Mouse (Mus musculus): ENCODE results near the gene Upp2.

Upp2 gene

GRCm38 (mm10) chr2:58773833-58774232, 206.7 kb downstream of the Upp2 start:
- no peak for DNase-seq

DNA sequence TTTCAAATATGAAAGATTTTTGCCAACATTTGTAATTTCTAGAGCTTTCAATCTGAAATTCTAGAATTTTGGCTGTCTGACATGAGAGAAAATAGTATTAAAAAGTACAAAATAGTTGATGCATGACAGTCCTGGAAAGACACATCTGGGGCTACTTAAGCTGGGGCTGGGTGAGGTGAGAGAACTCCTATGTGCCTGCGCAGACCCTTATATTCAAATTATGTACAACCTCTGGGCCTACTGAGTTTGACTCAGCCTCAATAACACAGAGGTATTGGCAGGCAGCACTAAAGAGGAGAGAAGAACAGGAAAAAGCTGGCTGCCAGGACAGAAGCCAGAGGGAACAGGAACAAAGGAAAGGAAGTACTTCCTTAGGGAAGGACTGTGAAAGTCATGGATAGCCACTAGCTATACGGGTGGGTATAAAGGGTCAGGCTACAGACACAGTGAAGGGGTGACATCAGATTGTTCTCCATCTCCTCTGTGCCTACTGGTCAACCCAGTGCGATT, 211.9 kb downstream of the Upp2 start:
- DNase-seq, result no peak

DNA sequence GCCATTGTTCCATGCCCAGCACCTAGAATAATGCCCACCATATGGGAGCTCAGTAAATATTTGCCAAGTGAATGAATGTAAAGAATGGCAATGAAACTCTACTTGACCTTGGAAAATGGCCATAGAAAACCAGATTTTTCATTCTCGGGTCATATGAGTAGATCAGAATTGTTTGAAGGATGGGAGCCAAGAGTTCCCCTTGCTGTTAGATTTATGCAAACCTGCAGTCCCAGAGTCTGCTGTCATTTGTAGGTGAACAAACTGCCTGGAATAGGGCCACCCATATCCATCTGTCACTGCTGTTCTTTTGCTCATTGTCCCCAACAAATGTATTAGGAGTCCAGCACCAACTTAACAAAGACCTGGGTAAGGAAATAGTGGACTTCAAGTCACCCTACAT, 216.4 kb downstream of the Upp2 start:
- no peak for DNase-seq

GRCm38 (mm10) chr2:58786177-58786576, 219.1 kb downstream of the Upp2 start:
- DNase-seq, result no peak

- no peak for DNase-seq
Observed at GRCm38 (mm10) chr2:58786681-58787080, 219.6 kb downstream of the Upp2 start.

DNA sequence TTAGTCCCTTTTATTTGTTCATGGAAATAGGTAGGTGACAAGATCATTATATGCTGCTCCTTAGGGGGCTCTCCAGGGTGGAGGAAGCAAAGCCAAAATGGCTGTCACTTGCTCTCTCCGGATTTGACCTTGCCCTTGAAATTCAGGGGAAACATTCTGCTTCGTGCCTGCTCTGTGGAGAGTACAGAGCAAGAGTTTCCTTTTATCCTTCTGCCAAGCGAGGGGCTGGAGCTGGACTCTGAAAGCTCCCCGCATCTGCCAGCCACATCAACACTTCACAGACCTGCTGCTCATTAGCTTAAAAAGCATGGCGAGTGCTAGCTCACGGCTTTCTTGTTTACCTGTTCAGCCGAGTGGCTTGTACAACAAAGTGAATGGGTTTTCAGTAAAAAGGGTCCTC, 220.3 kb downstream of the Upp2 start:
- no peak for DNase-seq

- DNase-seq, result no peak
Observed at GRCm38 (mm10) chr2:58789934-58790333, 222.8 kb downstream of the Upp2 start.

DNA sequence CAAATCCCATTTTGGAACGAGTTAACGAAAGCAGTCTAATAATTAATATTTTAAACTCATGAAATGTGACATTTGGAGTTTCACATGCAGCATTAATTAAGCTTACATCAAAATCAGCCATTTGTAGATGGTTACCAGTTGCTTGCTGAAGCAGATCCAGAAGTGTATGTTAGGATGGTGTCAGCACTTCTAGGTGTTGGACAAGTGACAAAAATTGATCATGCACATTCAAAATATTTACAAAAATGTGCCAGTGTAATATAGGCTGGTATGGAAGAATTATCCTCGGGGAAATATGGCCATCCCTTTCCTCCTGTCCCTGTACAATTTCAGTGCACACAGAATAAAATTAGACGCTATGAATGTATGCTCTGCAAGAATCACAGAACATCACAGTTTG, 223.3 kb downstream of the Upp2 start:
- no peak for DNase-seq

GRCm38 (mm10) chr2:58794489-58794888, 227.4 kb downstream of the Upp2 start:
- DNase-seq, result no peak

DNA sequence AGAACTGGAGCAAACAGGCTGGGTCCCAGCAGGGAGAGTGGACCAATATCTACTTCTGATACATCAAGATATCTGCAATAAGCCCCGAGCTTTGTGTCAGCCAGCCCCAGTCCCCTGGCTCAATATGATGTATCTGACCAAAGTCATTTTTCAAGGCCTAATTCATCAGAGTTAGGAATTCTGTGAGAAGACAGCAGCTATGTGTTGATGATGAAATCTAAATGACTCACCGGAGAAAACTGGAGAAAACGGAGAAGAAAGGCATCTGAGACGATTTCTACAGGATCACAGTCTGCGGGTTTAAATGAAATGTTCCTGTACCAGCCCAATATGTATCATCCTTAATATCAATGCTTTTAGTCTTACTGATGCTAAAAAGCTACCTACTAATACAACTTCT, 228.3 kb downstream of the Upp2 start:
- no peak for DNase-seq

DNA sequence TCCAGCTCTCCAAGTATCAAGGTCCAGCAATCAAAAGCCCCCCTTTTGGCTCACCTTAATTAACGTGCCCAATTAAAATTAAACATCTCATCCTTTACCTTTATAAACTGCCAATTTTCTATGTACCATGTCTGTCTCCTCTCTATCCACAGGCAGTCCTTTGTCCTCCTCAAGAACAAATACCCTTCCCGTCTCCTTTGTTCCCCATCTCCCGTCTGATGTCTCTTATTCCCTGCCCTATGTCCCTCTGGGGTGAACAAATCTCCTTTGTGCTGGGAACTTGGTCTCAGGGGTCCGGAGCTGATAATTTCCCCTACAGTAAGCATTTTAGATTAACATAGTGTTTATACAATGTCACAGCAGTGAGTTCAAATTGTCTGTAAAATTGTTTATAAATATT, 230.4 kb downstream of the Upp2 start:
- DNase-seq, result no peak

GRCm38 (mm10) chr2:58799126-58799525, 232.0 kb downstream of the Upp2 start:
- DNase-seq, result no peak

DNA sequence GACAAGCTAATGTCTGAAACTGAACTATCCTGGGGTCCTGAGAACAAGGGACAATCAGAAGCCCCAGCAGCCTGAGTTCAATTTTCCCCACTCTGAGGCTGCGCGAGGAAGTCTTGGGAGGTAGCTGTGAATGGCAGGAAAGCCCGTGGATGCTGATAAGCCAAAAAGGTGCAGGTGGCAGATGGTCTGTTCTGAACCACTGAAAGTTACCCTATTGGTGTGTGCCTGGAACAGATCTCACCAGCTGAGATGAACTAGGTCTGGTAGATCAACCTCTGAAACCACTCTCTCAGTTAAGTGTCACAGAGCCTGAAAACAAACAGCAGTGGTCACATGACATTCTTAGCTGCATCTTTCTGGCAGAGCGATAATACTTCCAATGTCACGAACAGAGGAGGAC, 232.5 kb downstream of the Upp2 start:
- no peak for DNase-seq

- DNase-seq, result no peak
Observed at GRCm38 (mm10) chr2:58812941-58813340, 245.8 kb downstream of the Upp2 start.

GRCm38 (mm10) chr2:58828910-58829600, 262.0 kb downstream of the Upp2 start:
- no peak for DNase-seq

- DNase-seq, result peak; percentile 58 to 80
Observed at GRCm38 (mm10) chr2:58829981-58830742, 263.1 kb downstream of the Upp2 start.

DNA sequence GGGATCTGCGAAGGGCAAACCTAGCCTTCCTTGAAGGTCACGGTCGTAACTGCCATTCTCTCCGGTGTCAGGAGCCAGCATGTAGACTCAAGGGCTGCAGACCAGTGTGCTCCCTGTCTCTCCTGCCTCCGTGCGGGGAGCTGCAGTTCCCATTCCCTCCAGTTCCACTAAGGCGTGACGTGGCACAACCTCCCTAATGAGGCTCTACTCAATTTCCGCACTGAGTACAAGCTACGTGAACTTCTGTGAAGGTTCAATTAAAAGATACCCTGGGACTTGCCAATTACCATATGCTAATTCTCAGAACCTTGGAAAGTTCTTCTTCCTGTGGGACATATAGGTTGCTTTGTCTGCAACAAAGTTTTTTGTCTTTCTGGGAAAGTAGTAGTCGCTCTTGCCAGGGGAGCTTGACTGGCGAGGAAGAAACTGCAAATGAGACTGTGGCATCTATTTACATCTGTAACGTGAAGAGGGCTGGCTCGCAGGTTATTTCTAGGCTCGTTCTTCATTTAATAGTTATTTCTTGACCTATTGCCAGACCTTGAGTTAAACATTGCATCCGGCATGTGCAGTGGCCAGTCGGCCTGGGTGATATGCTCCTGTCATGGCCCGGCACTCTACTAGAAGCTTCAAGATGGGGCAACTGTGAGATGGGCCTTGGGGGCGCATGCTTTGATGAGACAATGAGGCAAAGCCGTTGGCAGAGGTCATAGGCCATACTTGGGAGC, 265.3 kb downstream of the Upp2 start:
- DNase-seq, result peak; percentile 53 to 81

GRCm38 (mm10) chr2:58841021-58841420, 273.9 kb downstream of the Upp2 start:
- no peak for DNase-seq

GRCm38 (mm10) chr2:58842443-58842842, 275.3 kb downstream of the Upp2 start:
- no peak for DNase-seq

Measured in kidney, postnatal 25 days (tissue).